8 mouse cellular contexts compared by ENCODE assay signal in genomic region chr12:3855762-3856501, GRCm38 (mm10). TPM values are rescaled to one million over a fixed set of nuclear protein-coding genes. Genes with fewer than 3 reads are reported as not detected.
DNase-seq lines count a peak whose midpoint lies in the region; ATAC-seq and TF ChIP-seq lines count a peak whose summit lies in the region.

No protein-coding gene starts in this region.

- no peak for ATAC-seq in midbrain, embryonic 11.5 days (ENCODE audit: low FRiP score)

- H3K36me3 ChIP-seq in midbrain, embryonic 10.5 days: peaks cover 6% of the 10 kb centered on the region; the same call in 1 of the 2 replicates
- H3K36me3 ChIP-seq in midbrain, embryonic 11.5 days (ENCODE audit: control insufficient read depth, insufficient read depth, low read length): no peaks in the 10 kb centered on the region

- DNase-seq in midbrain, embryonic 10.5 days (ENCODE audit: low spot score): no peak
- DNase-seq in midbrain, embryonic 11.5 days (ENCODE audit: low spot score, missing footprints): no peak
- peak; percentile 81 to 83 for DNase-seq in cerebellum, postnatal 10 days
- DNase-seq in heart, adult 9 months (ENCODE audit: low spot score in 2 of 2): peak; percentile 87 to 88
- peak; percentile 78 to 86 for DNase-seq in kidney, adult 8-10 months
- peak; percentile 43 for DNase-seq in lung, adult 2 months
- peak; percentile 73 to 87 for DNase-seq in thymus, postnatal 36 days

- H3K27me3 ChIP-seq in midbrain, embryonic 10.5 days (ENCODE audit: low read depth, poor library complexity, severe bottlenecking): peaks cover 7% of the 10 kb centered on the region; the same call in 1 of the 2 replicates
- no peaks in the 10 kb centered on the region for H3K27me3 ChIP-seq in midbrain, embryonic 11.5 days (ENCODE audit: control insufficient read depth, insufficient read depth, low read length)

- 65% methylated on average over 7 of the region's 7 CpGs for WGBS in midbrain, embryonic 10.5 days
- 73% methylated on average over 7 of the region's 7 CpGs for WGBS in midbrain, embryonic 11.5 days
- 9% methylated on average over 7 of the region's 7 CpGs for WGBS in lung, adult 2 months
- 12% methylated on average over 7 of the region's 7 CpGs for WGBS in olfactory bulb, adult 2 months

- no peaks in the 10 kb centered on the region for H3K9me3 ChIP-seq in midbrain, embryonic 10.5 days (replicated peaks)
- H3K9me3 ChIP-seq in midbrain, embryonic 11.5 days (ENCODE audit: control insufficient read depth, low read length): no peaks in the 10 kb centered on the region

- TF ChIP-seq CTCF in lung, adult 2 months (IDR thresholded peaks at IDR 0.05; ENCODE audit: insufficient read depth, low read length): no peak
- TF ChIP-seq CTCF in olfactory bulb, adult 2 months (IDR thresholded peaks at IDR 0.05; ENCODE audit: insufficient read depth, low read depth, low read length): no peak

- peak overlapping the region; percentile 4; the same call in 1 of the 2 replicates for H3K27ac ChIP-seq in midbrain, embryonic 10.5 days (replicated peaks)
- H3K27ac ChIP-seq in midbrain, embryonic 11.5 days (ENCODE audit: low read depth, low read length): no peak overlapping the region
- peak overlapping the region; percentile 94 for H3K27ac ChIP-seq in olfactory bulb, adult 2 months (ENCODE audit: insufficient read depth, low read depth, low read length)

- H3K4me2 ChIP-seq in midbrain, embryonic 11.5 days: no peak overlapping the region

- peaks cover 19% of the 10 kb centered on the region for H3K4me1 ChIP-seq in midbrain, embryonic 10.5 days
- H3K4me1 ChIP-seq in midbrain, embryonic 11.5 days (ENCODE audit: control insufficient read depth, insufficient read depth, low read length): no peaks in the 10 kb centered on the region
- H3K4me1 ChIP-seq in lung, adult 2 months (ENCODE audit: control insufficient read depth, insufficient read depth, low read length): peaks cover 25% of the 10 kb centered on the region
- peaks cover 48% of the 10 kb centered on the region for H3K4me1 ChIP-seq in olfactory bulb, adult 2 months (ENCODE audit: control insufficient read depth, insufficient read depth, low read length)

- peak; percentile 31; the same call in 1 of the 2 replicates for TF ChIP-seq POLR2A in lung, adult 2 months (IDR thresholded peaks at IDR 0.05; ENCODE audit: borderline replicate concordance, extremely low read depth, low read depth, low read length)
- TF ChIP-seq POLR2A in olfactory bulb, adult 2 months (IDR thresholded peaks at IDR 0.05; ENCODE audit: insufficient read depth, low read depth, low read length): peak; percentile 32; the same call in 1 of the 2 replicates

- no peak overlapping the region for H3K9ac ChIP-seq in midbrain, embryonic 11.5 days (ENCODE audit: low read length)

- no peak overlapping the region for H3K4me3 ChIP-seq in midbrain, embryonic 10.5 days
- no peak overlapping the region for H3K4me3 ChIP-seq in midbrain, embryonic 11.5 days (ENCODE audit: low read depth, low read length)
- H3K4me3 ChIP-seq in lung, adult 2 months (replicated peaks; ENCODE audit: extremely low read depth, low read depth, low read length): no peak overlapping the region
- H3K4me3 ChIP-seq in olfactory bulb, adult 2 months (ENCODE audit: insufficient read depth, low read depth, low read length): no peak overlapping the region

RNA-seq across cellular contexts. Expression of gene Dnmt3a, which starts 50.1 kb away (rescaled TPM):
- polyA plus RNA-seq in midbrain, embryonic 10.5 days (2016; fragmentation: Nextera tagmentation; extraction: Ambion mirVana): 92.2 and 115 TPM in 2 replicates
- 49.6 and 56.5 TPM in 2 replicates for polyA plus RNA-seq in midbrain, embryonic 11.5 days (2014; fragmentation: Nextera tagmentation; extraction: Ambion mirVana)
- polyA plus RNA-seq in lung, adult 2 months (2012; rRNA removed): 14.6 and 14.7 TPM in 2 replicates
- polyA plus RNA-seq in olfactory bulb, adult 2 months (2012; ENCODE audit: insufficient read depth, insufficient read length, low replicate concordance, missing spikeins): not detected in 2 replicates

Comparison
In these comparisons a context has a peak if more than half of its experiments do, and no peak if none do; other contexts are left out.
1. DNase-seq: peak in cerebellum, postnatal 10 days (2 of 2), heart, adult 9 months (2 of 2), kidney, adult 8-10 months (2 of 2), lung, adult 2 months (single experiment) and thymus, postnatal 36 days (2 of 2); none in midbrain, embryonic 10.5 days (single experiment) and midbrain, embryonic 11.5 days (single experiment).